Mouse (Mus musculus) skeletal muscle tissue, adult 2 months (tissue): ENCODE measurements around the gene Slc25a3.

Experiments used
- DNase-seq: peaks from one replicate; pipeline ENCODE4 v3.0.0-alpha.2; 2012; ENCODE audit warnings: low read depth, low spot score

Slc25a3 gene

DNA sequence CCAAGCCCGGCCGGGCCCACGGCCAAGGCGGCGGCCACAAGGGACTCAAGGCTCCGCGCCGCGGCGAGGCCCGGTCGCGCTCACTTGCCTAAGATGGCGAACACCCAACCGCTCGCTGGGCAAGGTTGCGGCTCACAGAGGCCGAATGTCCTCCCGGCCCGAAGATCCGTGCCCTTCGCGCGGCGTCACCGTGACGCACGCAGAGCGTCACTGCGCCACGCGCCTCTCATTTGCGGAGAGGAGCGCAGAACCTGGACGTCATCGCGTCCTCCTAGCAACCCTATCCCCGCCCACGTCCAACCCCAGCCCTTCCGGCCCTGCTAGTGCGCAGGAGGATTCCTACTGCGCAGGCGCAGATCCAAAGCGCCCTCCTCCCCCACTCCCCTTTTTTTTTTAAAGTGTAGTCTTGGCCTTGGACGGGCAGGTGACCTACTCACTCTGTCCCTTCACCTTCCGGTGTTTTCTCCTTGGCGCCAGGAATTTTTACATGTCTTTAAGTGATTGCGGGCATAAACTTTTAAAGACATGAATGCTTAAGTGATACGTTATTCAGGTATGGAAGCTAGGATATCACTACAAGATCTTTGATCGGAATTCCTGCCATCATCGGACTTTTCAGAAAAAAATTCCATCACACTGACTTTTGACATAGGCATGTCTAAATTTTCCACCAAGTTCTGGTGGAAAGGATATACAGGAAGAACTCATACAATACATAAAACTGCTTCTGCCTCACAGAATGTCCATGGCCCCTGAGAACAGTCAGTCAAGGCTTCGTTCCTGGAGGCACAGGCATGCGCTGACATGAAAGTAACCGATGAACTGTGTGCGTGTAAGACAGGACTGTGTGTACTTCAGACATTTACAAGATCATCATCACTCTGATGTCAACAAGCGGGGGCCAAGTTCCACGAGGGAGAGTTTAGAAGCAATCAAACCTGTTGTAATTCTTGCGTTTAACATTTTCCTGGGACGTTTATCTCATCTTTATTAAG is at the start of gene Slc25a3:
Gene Slc25a3, minus strand, starts transcription at position 232 of the 995 bp plus-strand sequence.
- DNase-seq, result peak; percentile 100

DNA sequence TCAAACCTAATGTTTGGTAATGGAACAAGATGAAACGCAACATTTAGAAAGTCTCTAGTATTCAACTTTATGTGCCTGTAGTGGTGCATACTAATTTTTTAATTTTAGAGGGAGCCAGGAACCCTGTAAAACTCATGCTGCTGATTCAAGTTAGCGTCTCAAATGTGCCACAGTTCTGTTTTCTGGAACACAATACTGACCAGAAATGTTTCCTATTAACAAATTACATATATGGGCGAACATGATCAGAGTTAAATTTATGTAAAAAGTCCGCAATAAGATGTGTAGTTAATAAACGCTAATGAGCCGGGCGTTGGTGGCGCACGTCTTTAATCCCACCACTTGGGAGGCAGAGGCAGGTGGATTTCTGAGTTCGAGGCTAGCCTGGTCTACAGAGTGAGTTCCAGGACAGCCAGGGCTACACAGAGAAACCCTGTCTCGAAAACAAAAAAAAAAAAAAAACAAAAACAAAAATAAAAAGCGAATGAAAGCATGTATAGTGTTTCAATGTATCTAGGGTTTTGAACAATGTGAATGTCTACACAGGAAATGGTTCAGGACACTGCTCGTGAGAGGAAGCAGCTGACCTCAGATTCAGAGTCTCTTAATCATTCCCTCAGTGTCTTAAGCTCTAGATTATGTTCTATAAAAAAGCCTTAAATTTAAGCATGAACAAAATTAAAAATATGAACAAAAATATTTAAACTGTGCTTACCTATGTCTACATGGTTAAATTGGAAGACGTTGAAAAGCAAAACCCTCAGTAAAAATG is 48.7 kb upstream of the Slc25a3 start:
- DNase-seq, result no peak

DNA sequence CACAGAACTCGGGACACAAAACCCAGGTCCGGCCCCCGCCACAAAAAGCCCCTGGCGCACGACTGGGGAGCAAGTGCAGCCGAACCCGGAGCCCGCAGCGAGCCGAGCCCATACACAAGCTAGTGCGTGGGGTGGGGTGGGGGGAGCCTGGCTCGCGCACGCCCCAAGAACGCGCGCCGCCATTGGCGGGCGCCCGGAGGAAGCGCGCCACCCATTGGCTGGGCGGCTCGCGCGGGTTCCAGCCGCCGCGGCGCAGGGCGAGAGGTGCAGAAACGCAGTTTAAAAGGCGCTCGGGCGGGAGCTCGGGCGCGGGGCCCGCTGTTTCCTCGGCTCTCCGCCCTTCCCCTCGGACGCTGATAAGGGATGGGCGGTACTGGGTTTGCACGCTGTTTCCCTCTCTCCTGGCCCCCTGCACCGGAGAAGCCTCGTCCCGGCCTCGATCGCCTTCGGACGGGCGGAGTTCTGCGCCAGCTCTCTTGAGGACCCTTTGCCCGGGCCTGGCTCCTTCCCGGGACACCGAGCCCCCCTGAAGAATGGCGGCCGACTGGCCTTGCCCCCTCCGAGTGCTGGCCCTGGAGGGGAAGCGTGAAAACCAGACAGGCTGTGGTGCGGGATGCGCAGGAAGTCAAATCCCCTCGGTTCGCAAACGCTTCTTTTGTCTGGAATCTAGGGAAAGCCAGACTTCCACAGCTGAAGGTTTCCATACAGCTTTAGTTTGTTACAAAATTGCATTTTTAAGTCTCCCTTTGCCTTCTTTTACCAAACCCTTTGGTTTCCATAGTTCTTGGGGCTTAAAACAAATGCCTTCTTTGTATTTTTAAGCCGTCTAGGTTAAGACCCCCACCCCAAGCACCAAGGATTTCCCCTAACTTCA is 47.8 kb upstream of the Slc25a3 start:
- peak; percentile 93 for DNase-seq

GRCm38 (mm10) chr10:91171041-91171440 is 47.2 kb upstream of the Slc25a3 start:
- no peak for DNase-seq

DNA sequence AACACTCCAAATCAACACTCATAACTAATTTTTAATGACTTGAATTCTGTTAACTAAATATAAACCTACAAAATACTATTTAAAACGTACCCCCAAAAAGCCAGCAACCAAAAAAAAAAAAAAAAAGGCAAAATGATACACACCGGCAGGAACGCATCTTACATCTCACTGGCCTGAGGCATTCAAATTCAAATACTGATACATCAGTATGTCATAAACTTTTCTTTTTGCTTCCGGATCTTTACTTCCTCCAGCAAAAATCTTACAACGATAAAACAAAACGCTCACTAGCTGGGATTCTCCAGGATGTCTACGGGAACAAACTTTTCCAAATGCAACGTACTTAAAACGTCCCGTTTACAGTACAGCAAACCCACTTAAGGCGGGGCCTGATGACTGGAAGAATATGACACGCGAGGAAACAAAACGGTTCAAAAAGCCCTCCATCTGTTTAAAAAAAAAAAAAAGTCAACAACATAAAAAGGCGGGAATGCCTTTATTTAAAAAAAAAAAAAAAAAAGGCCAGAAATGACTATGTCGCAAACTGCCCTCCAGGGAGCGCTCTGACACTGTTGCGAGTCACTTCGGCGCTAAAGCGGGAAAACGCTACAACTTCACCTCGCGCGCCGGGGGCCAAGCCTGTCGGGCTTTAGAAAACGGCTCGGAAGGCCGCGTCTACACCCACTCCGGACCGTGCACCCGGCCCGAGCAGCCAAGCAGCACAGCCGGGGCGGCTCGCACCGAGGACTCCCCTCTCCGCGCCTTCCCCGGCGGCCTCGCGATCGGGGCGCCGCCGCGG is 46.5 kb upstream of the Slc25a3 start:
- peak; percentile 85 for DNase-seq

DNA sequence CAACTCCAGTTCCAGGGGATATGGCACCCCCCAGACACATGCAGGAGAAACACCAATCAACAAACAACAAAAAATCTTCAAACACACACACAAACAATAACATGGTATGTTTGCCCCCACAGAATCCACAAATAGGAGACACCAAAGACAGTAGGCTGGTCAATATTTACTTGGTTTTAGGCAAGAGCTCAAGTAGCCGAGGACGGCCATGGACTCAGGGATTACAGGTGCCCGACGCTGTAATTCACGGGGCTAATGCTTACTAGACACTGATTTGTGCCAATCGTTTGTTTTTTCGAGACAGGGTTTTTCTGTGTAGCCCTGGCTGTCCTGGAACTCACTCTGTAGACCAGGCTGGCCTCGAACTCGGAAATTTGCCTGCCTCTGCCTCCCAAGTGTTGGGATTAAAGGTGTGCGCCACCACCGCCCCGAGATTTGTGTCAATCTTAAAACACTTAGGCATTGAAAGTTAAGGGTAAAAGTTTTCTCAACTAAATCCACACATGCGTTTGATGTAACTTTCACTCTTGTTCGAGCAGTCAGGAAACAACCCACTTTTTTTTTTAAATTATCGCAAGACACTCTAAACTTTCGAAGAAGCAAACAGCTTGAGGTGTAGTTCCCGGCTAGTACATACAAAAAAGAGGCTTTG is 45.7 kb upstream of the Slc25a3 start:
- DNase-seq, result no peak

DNA sequence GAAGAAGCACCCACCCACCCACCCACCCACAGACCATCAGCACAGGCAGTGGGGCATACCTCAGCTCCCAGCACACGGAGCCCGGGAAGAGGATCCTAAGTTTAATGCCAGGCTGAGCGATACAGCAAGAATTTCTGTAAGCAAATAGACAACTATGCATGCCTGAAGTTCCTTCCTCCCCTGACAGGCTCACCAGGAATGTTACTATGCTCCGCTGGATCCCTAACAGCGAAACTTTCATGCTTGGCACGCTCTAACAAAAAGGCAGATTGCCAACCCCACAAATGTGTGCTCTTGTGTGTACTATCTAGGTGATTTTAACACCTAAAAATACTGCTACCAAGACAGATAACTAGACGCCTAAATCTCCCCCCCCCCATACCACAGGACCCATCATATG is 43.5 kb upstream of the Slc25a3 start:
- DNase-seq, result no peak

DNA sequence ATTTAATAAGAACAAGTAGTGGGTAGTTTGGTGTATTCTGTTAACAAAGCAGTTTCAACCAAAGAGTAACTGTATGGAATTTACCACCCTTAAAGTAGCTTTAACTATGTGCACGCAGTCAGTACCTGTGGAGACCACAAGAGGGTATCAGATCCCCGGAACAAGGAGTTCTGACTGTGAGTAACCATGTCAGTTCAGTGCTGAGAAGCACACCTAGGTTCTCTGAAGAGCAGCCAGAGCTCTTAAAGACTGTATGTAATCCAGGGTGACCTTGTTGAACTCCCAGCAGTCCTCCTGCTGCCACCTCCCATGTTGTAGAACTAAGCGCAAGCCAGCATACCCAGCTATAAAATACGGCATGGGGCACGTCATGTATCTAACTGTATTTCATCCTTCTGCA is 43.0 kb upstream of the Slc25a3 start:
- peak; percentile 62 for DNase-seq

DNA sequence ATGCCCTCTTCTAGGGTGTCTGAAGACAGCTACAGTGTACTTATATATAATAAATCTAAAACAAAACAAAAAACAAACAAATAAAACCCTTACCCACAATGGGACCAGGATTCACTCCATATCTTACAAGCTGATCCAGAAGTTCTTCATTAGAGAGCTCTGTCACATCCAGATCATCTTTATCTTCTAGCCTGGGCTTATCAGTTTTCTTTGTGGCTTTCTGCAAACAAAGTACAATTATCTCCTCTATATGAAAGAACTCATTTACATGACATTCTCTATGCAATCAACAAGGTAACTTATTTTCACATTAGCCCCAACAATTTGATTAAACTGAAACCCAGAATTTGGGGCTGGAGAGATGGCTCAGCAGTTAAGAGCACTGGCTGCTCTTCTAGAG is 42.0 kb upstream of the Slc25a3 start:
- no peak for DNase-seq

DNA sequence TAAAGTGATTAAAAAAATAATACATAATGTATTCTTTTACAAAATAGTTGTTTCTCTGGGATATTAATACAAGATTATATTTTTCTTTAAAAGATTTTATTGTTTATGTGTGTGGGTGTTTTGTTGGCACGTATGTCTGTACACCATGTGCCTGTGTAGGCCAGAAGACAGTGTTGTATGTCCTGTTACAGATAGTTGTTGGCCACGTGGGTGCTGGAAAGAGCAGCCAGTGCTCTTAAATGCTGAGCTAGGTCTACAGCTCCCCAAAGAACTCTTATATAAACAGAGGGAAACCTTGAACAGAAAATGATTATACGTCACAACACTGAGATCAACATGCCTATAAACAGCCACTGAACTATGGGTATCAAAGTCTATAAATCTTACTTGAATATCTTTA is 40.6 kb upstream of the Slc25a3 start:
- peak; percentile 88 for DNase-seq

- no peak for DNase-seq
These were observed 38.8 kb upstream of the Slc25a3 start for GRCm38 (mm10) chr10:91162511-91163163.

GRCm38 (mm10) chr10:91162077-91162476 is 38.2 kb upstream of the Slc25a3 start:
- DNase-seq, result no peak

- DNase-seq, result no peak
These were observed 37.1 kb upstream of the Slc25a3 start for GRCm38 (mm10) chr10:91161006-91161405.

DNA sequence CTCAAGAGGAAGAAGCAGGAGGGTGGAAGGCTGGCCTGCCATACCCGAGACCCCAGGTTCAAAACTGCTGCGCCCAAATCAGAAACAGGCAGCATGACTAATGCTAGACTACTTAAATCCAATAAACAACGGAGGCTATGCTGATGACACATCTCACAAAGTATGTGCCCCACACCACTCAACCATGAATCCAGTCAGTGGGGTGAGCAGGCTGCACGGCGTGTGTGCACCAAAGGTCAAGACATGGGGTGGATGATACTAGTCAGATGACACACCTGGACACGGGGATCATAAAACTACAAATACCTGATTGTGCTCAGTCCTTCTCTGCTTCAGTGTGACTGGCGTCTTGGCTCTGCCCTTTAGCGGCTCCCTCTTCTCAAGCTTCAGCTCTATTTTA is 34.6 kb upstream of the Slc25a3 start:
- DNase-seq, result no peak

- no peak for DNase-seq
These were observed 32.5 kb upstream of the Slc25a3 start for GRCm38 (mm10) chr10:91156338-91156737.

DNA sequence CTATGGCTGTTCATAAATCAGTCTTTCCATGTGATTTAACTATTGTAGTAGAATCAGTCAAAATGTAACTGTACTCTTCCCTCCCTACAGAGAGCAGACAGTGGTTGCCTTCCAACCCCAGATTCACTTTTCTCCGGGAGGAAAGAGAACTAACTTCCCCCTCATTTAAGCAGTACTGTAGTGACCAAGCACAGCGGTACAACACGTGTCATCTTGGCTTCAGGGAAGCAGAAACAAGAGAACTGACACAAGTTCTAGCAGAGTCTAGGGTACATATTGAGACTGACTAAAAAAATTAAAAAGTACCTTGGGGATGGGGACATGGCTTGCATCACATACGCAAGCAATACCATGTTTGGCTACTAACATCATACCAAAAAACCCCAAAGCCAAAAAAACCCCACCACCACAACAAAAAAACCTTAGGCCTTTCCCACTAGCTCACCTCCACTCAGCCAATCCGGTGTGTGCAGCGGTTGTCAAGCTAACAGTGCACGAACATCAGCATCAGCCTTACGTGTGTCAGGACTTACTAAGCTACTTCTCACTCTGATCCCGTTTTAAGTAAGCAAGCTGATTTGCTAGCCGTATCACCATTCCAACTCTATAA is 30.1 kb upstream of the Slc25a3 start:
- DNase-seq, result no peak

DNA sequence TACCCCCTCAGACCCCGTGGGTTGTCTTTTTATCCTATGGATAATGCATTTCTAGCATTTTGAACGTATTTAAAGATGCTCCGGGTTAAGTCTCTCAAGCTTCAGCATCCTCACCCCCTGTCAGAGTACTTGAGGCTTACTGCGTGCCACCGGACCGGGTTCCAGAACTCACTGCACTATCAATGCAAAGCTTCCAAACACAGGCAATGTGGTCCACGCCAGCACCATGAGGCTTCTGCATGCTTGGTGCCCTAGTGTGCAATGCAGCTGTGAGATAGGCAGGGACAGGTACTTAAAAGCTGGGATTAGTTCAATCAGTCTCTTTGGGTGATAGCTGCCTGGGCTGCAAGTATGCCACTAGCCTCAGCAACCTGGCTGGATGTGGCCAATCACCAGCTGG is 21.6 kb upstream of the Slc25a3 start:
- no peak for DNase-seq

DNA sequence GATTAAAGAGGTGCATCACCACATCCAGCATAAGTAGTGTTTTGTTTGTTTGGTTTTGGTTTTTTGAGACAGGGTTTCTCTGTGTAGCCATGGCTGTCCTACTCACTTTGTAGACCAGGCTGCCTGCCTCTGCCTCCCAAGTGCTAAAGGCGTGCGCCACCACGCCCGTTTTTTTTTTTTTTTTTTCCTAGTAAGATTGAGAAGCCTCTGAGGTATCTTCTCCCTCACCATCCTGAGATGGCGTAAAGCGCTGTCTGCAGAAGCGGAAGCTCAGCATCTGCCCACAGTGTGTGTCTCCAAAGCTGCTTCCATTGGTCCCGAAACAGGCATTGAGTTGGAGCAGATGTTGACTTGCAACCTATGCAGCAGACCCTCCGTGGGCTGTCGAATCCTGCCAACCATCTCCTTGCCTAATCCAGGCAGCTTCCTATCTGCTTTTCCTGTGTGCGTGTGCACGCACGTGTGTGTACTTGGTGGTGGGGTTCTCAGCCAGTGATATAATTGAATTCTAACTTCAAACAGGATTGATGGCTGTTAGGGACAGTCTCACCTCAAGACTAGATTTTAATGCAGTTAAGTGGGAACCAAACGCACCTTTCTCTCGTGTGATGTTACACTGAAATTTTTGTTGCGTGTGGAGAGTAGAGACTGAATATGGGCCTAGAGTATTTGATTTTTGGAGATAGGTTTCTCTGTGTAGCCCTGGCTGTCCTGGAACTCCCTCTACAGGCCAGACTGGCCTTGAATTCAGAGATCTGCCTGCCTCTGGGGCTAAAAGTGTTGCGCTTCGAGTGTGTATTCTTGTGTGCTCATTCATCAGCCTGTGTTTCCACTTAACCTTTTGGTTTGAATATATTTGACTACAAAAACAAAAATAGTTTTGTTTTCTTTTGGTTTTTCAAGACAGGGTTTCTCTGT is 19.7 kb upstream of the Slc25a3 start:
- DNase-seq, result no peak
